Mouse (Mus musculus): ENCODE results near the gene Enpp7. TPM values are rescaled to one million over a fixed set of nuclear protein-coding genes. Genes with fewer than 3 reads are reported as not detected.

Gene Enpp7
- polyA plus RNA-seq, 1 experiment: 174 TPM

DNA sequence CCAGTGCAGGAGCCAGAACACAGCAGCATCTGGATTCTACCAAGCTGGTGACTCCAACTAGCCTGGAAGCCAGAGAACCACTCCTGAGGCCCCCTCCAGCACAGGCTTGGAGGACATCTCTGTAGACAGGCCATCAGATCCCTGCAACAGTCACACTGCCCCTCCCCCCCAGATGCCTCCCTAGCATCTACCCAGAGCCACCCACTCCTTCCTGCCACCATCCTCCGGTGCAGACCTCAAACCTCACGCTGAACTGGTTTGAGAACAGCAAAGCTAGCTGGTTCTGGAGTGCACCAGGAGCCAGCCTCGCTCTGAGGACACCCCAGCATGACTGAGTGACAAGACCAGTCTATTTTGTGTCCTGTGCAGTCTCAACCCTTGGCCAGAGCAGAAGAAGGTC lies 4.8 kb downstream of the Enpp7 start:
- no peak for DNase-seq (ENCODE audit: low read depth, low spot score)
- 33% methylated on average over 3 of the region's 3 CpGs for WGBS

GRCm38 (mm10) chr11:118995448-118995847 lies 7.5 kb downstream of the Enpp7 start:
- WGBS: 22% methylated on average over 4 of the region's 4 CpGs
- DNase-seq (ENCODE audit: low read depth, low spot score): no peak

DNA sequence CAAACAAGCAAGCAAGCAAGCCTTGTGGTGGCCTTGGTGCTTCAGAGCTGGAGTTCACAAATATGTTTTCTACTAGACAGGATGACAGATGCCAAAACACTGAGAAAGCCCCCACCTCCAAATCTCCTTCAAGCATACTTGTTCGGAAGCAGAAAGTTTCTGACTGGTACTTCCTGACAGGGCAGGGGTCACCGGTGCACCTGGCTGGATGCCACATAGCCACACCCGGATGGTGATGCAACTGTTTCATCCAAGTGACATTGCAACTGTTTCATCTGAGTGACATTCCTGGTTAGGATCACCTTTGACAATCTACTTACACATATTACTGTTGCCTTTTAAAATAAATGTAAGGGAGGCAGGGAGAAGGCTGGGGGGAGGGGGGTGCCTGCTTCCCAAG lies 9.2 kb downstream of the Enpp7 start:
- WGBS: 17% methylated on average over 3 of the region's 3 CpGs
- DNase-seq (ENCODE audit: low read depth, low spot score): no peak

DNA sequence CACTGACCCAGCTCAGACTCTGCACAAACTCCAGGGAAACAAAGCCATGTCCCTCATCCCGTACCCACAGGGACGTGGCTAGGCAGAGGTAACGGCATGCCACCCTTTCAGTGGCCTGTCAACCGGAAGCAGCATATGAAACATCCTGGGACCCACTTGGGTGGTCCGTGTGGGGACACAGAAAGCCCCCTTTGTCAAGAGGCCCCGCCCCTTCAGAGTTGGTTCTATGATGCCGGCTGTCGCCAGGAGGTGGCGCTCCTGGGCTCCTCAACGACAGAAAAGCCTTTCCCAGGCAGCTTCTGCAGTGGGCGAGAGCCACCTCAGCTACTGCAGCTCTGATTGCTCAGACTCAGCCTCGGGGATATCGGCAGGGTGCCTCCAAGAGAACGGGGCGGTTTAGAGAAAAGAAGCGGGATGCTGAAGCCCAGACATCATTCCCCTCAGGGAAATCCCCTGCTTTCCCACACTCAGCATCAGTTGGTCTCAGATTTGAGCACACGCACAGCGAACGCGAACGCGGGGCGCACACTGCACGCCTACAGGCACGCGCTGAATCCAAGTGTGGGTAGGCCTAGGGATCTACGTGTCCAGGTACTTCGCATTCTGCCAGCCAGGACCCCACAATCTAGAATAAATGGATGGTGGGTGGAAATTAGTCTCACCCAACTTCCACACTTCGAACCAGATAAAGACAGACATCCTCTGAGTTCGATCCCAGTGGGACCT lies 10.7 kb downstream of the Enpp7 start:
- WGBS: 14% methylated on average over 30 of the region's 30 CpGs
- no peak for DNase-seq (ENCODE audit: low read depth, low spot score)

- no peak for DNase-seq (ENCODE audit: low read depth, low spot score)
- WGBS: 11% methylated on average over 26 of the region's 26 CpGs
Measured at GRCm38 (mm10) chr11:118999361-118999804, 11.4 kb downstream of the Enpp7 start.

- WGBS: 66% methylated on average over 2 of the region's 2 CpGs
- DNase-seq (ENCODE audit: low read depth, low spot score): no peak
Measured at GRCm38 (mm10) chr11:119000877-119001276, 12.9 kb downstream of the Enpp7 start.

DNA sequence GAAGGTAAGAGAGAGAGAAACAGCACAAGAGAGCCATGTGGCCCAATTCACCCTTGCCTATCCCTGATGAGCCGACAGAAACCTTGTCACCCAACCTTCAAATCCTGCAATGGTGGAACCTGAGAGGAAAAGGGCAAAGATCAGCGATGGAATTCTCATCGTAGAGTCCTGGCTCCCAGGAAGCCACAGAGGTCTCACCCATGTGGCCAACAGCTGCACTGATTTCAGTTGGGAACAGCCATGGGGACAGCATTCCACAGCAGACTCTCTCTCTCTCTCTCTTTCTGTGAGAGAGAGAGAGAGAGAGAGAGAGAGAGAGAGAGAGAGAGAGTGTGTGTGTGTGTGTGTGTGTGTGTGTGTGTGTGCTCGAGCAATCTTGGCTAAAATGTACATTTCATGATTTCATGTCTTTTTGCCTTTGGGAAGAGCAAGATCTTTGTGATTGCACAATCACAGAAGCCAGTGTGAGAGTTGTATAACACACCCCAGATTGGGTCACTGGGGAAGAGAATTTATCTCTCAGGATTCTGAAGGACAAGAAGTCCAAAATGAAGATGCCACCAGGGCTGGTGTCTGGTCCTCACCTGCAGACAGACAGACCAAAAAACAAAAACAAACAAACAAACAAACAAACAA lies 13.6 kb downstream of the Enpp7 start:
- 55% methylated on average over 4 of the region's 4 CpGs for WGBS
- no peak for DNase-seq (ENCODE audit: low read depth, low spot score)

DNA sequence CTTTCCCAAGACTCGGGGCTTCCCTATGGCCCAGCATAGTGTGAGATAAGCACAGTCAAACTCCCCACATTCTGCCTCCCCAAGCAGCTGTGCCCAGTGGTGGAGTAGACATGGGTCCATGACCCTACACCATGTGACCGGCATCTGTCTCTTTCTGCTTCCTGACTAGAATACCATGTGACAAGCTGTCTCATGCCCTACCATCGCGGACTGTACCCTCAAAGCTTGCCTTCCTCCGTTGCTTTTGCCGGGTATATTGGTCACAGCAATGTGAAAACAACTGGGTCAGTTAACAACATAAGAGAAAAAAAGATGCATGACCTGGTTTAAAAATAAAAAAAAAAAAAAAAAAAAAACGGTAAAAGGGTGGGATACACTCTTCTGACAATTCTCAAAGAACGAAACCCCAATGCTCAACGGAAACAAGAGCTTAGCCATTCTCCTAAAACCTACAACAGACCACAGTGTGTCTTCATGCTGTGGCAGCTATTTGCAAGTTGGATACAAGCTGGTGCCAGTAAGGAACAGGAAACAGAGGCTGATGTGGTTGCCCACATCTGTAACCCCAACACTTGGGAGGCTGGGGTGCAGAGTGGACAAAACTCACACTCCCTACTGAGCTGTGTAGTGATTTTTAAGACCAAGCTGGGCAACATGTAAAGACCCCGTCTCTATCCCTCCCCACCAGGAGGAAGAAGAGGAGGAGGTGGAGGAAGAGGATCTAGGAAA lies 17.7 kb downstream of the Enpp7 start:
- DNase-seq (ENCODE audit: low read depth, low spot score): no peak
- 87% methylated on average over 10 of the region's 10 CpGs for WGBS

- DNase-seq (ENCODE audit: low read depth, low spot score): no peak
- WGBS: 59% methylated on average over 3 of the region's 3 CpGs
Measured at GRCm38 (mm10) chr11:119006462-119006861, 18.5 kb downstream of the Enpp7 start.

DNA sequence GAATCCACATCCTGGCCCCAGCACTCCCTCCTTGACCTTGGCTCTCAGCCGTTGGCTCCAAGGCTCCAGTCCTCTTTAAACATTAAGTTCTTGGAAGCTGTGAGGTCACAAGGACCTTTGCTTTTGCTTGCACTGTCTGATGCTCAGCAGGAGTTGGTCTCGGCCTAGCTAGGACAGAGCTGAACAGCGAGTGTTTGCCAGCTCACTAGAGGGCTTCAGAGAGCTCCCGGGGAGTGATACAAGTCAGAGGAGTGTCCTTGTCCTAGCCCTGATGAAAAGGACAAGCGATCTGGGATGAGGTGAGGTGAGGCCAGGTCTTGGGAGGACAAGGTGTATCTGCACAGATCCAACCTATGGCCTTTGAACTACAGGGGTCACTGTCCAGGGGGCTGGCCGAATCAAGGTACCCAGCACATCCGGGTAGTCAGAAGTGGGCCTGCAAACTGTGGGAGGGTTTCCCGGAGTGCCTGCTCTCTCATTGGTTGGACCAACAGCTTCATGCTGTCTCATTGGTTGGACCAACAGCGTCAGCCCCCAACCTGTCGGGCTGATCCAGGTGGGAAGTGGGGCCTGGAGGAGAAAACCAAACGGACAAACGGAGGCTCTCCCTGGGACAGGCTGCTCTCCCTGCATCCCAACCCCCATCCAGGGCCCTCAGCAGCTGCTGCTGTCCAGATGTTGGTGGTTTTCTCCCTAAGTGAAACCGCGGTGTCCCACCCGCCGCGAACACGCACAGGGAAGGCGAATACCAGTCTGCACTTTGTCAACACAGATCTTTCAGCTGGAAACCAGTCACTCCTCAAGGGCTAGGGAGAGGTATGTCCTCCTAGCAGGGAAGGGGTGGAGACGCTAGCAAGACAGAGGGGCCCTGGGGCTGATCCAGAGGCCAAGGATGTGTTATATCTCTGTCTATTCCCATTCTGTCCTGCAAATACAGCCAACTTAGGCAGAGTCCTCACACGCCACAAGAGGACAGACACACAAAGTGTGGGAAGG lies 19.8 kb downstream of the Enpp7 start:
- no peak for DNase-seq (ENCODE audit: low read depth, low spot score)
- WGBS: 18% methylated on average over 21 of the region's 21 CpGs

- no peak for DNase-seq (ENCODE audit: low read depth, low spot score)
- 55% methylated on average over 7 of the region's 7 CpGs for WGBS
Measured at GRCm38 (mm10) chr11:119014455-119014854, 26.5 kb downstream of the Enpp7 start.

DNA sequence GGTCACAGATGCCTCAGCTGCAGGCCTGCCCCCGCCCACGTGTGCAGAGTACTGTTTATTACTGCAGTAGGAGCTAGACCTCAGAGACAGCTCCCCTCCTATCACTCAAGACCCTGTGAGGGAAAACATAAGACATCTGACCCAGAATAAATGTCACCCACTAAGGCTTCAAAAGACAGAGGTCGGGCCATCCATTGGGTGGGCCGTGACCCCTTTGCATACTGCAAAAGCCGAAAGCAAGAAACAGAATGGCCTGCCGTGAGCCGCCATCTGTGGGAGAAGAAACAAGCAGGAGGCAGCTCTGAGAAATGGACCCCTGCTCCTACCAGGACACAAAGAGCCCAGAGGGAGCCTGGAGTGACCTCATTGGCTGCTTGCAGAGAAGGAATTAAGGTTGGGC lies 29.5 kb downstream of the Enpp7 start:
- no peak for DNase-seq (ENCODE audit: low read depth, low spot score)
- 78% methylated on average over 7 of the region's 7 CpGs for WGBS

DNA sequence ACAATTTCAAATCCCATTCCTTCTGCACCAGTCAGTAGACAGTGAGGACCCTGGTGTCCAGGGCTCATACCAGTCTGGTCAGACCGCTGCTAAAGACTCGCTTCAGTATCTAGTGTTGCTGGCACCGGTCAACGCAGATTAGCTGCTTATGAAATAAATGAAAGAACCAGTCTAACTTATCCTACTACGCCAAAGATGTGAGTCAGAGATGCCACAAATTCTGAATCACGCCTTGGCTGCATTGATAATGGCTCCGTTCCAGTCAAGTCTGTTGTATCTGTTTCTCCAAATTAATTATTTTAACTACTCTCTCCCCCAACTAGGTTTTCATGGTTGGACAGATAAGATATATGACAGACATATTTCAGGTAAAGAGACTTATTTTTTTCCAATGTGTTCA lies 33.2 kb downstream of the Enpp7 start:
- 87% methylated on average over 7 of the region's 7 CpGs for WGBS
- no peak for DNase-seq (ENCODE audit: low read depth, low spot score)

DNA sequence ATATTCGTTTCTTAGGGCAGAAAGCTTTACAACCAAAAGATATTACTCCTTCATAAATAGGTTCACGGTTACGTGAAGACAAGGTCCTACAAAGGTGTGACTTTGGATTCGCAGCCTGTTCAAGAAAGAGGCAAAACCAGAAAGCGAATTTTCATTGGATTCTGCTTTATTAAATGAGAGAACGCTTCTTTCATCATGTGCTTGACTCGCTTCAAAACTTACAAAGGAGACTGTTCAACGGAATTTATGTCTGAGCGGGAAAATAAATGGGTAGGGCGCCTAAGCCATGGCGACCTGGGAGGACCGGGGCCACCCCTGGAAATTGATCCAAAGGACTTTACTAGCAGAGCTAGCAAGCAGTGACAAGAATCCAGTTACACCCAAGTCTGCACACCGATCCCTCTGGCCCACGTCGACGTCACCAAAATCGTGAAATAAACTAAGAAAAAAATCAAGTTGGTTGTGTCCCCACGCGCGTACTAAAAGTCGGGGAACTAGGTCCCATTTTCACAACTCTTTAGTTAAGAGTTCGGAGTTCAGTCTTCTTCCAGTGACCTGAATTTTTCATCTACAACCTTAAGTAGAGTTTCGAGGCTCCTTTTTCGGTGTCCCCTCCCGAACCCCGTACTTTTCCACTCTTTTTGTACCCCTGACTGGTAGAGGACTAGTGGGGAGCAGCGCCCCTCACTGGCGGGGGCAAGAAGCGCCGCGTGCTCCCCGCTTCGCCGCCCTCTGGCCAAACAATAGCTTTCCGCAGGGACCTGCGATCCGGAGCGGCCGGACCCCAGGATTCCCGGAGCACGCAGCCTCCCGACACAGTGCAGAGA lies 34.3 kb downstream of the Enpp7 start:
- WGBS: 3% methylated on average over 42 of the region's 42 CpGs
- no peak for DNase-seq (ENCODE audit: low read depth, low spot score)

GRCm38 (mm10) chr11:119022895-119023615 lies 35.1 kb downstream of the Enpp7 start, which contains the start of gene Cbx2:
Gene Cbx2, plus strand, starts transcription at chr11:119022962.
- DNase-seq (ENCODE audit: low read depth, low spot score): no peak
- under 1% methylated on average over 83 of the region's 99 CpGs for WGBS

DNA sequence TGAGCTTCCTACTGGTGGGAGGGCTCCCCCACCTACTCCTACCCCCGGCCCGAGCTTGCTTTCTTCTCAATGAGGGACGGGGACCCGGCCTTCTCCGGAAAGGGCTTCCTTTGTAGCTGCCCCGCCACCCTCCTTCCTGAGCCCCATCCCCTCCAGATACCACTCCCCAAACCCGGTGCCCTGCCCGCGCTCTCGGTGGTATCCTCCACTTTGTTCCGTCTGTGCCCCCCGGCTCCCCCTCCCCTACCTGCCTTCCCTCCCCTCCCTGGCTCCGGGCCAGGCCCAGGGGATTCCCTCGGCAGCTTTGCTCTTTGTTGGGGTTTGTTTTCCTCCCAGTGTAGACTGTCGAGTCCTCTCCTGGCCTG lies 35.6 kb downstream of the Enpp7 start:
- no peak for DNase-seq (ENCODE audit: low read depth, low spot score)
- 2% methylated on average over 15 of the region's 15 CpGs for WGBS

GRCm38 (mm10) chr11:119024260-119024659 lies 36.3 kb downstream of the Enpp7 start:
- DNase-seq (ENCODE audit: low read depth, low spot score): no peak
- WGBS: 15% methylated on average over 7 of the region's 7 CpGs

DNA sequence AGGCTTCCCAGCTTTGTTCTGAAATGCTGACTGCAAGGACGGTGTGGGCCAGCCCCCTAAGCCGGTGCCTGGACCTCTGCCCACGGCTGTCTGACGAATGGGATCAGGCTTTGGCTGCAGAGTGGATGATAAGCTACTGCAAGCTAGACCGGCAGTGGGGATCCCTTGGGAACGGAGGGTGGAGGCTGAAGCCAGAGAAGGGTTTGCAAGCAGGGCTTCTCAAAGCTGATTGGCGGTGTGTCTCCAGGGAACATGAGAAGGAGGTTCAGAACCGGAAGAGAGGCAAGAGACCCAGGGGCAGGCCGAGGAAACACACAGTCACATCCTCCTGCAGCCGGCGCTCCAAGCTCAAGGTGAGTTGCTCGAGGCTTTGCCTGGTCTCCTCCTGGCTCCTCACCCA lies 38.2 kb downstream of the Enpp7 start:
- no peak for DNase-seq (ENCODE audit: low read depth, low spot score)
- 75% methylated on average over 12 of the region's 12 CpGs for WGBS

Data from large intestine, adult 2 months (tissue).